Mouse (Mus musculus) kidney, embryonic 14.5 days (tissue): Measurements from ENCODE around the gene Nfasc. TPM values are rescaled to one million over a fixed set of nuclear protein-coding genes. Genes with fewer than 3 reads are reported as not detected.

Experiments
- ATAC-seq: fragments of 200-750 bp; cut with Nextera tagmentation; 2 replicates; pipeline ENCODE4 v1.8.0; 2017; ENCODE audit warnings: moderate number of reproducible peaks, mild to moderate bottlenecking, moderate TSS enrichment, moderate library complexity; ENCODE audit not compliant: low FRiP score, low TSS enrichment
- H3K27ac ChIP-seq: fragments of 300-500 bp; sonication (generic); 2 replicates; pipeline ENCODE4 v1.5.1; 2014; ENCODE audit warnings: low read depth, mild to moderate bottlenecking, low read length, moderate library complexity, mixed read lengths
- H3K27me3 ChIP-seq: fragments of 300-500 bp; sonication (generic); 2 replicates; pipeline ENCODE4 v1.6.1; 2014; ENCODE audit warnings: mild to moderate bottlenecking, low read length; ENCODE audit not compliant: control insufficient read depth, insufficient read depth
- H3K36me3 ChIP-seq: fragments of 300-500 bp; sonication (generic); 2 replicates; pipeline ENCODE4 v1.6.1; 2014; ENCODE audit warnings: low read length, mixed read lengths; ENCODE audit not compliant: control insufficient read depth, insufficient read depth
- H3K4me1 ChIP-seq: fragments of 300-500 bp; sonication (generic); 2 replicates; pipeline ENCODE4 v1.6.1; 2014; ENCODE audit warnings: low read length, mixed read lengths; ENCODE audit not compliant: control insufficient read depth, insufficient read depth
- H3K4me2 ChIP-seq: fragments of 300-500 bp; sonication (generic); replicated peaks from 2 replicates; pipeline ENCODE4 v1.6.1; 2014; ENCODE audit warnings: low read depth, mild to moderate bottlenecking, low read length
- H3K4me3 ChIP-seq: fragments of 300-500 bp; sonication (generic); 2 replicates; pipeline ENCODE4 v1.5.1; 2014; ENCODE audit warnings: mild to moderate bottlenecking, low read length
- H3K9ac ChIP-seq: fragments of 300-500 bp; sonication (generic); 2 replicates; pipeline ENCODE4 v1.6.1; 2014; ENCODE audit warnings: low read depth, mild to moderate bottlenecking, low read length, moderate library complexity
- H3K9me3 ChIP-seq: fragments of 300-500 bp; sonication (generic); 2 replicates; pipeline ENCODE4 v1.6.1; 2016; ENCODE audit warnings: low read length; ENCODE audit not compliant: control insufficient read depth
- WGBS: fragments of 180-500 bp; shearing (Covaris S2); extraction: QIAGEN DNeasy Blood & Tissue Kit; methylation state at CpG from one replicate; pipeline ENCODE4 v1.1.7; 2014; 5-methylcytosine and 5-hydroxymethylcytosine counted together
- polyA plus RNA-seq: library from polyadenylated mRNA; unstranded; fragments of >200 nt; fragmentation: Nextera tagmentation; extraction: Ambion mirVana; gene quantifications from 2 replicates; pipeline ENCODE4 v1.2.1, GENCODE M21; 2014

Gene Nfasc
- polyA plus RNA-seq, 1 experiment from 2014 or later: 0.76 TPM

GRCm38 (mm10) chr1:132678935-132679334, 62.7 kb downstream of the Nfasc start:
- Histone ChIP-seq H3K27me3 (no peaks in the 10 kb centered on the region), H3K36me3 (no peaks in the 10 kb centered on the region), H3K4me1 (no peaks in the 10 kb centered on the region), H3K4me2 (no peak overlapping the region), H3K9ac (no peak overlapping the region), H3K4me3 (no peak overlapping the region), H3K9me3 (no peaks in the 10 kb centered on the region), H3K27ac (no peak overlapping the region)
- no peak for ATAC-seq
- 71% methylated on average over 12 of the region's 12 CpGs for WGBS

GRCm38 (mm10) chr1:132678076-132678475, 63.5 kb downstream of the Nfasc start:
- Histone ChIP-seq H3K4me2 (no peak overlapping the region), H3K4me3 (no peak overlapping the region), H3K9ac (no peak overlapping the region), H3K36me3 (no peaks in the 10 kb centered on the region), H3K9me3 (no peaks in the 10 kb centered on the region), H3K4me1 (no peaks in the 10 kb centered on the region), H3K27me3 (no peaks in the 10 kb centered on the region), H3K27ac (no peak overlapping the region)
- ATAC-seq: no peak
- 40% methylated on average over 5 of the region's 5 CpGs for WGBS

- Histone ChIP-seq H3K27ac (no peak overlapping the region), H3K36me3 (no peaks in the 10 kb centered on the region), H3K4me1 (no peaks in the 10 kb centered on the region), H3K4me2 (no peak overlapping the region), H3K9ac (no peak overlapping the region), H3K9me3 (no peaks in the 10 kb centered on the region), H3K4me3 (no peak overlapping the region), H3K27me3 (no peaks in the 10 kb centered on the region)
- 93% methylated on average over 3 of the region's 3 CpGs for WGBS
- ATAC-seq: no peak
These were observed 68.9 kb downstream of the Nfasc start for GRCm38 (mm10) chr1:132672704-132673103.

GRCm38 (mm10) chr1:132669200-132669599, 72.4 kb downstream of the Nfasc start:
- Histone ChIP-seq H3K36me3 (no peaks in the 10 kb centered on the region), H3K9ac (no peak overlapping the region), H3K4me3 (no peak overlapping the region), H3K4me1 (no peaks in the 10 kb centered on the region), H3K27ac (no peak overlapping the region), H3K9me3 (no peaks in the 10 kb centered on the region), H3K4me2 (no peak overlapping the region), H3K27me3 (no peaks in the 10 kb centered on the region)
- 85% methylated on average over 6 of the region's 6 CpGs for WGBS
- no peak for ATAC-seq

- H3K27me3 ChIP-seq: no peaks in the 10 kb centered on the region
- no peak overlapping the region for H3K9ac ChIP-seq
- H3K9me3 ChIP-seq: no peaks in the 10 kb centered on the region
- no peak overlapping the region for H3K4me2 ChIP-seq
- WGBS: 35% methylated on average over 4 of the region's 4 CpGs
- no peaks in the 10 kb centered on the region for H3K4me1 ChIP-seq
- no peak overlapping the region for H3K4me3 ChIP-seq
- H3K36me3 ChIP-seq: no peaks in the 10 kb centered on the region
- no peak overlapping the region for H3K27ac ChIP-seq
- ATAC-seq: 0 out of 2 replicates have a peak, but pooled peaks have one; percentile 46
These were observed 81.2 kb downstream of the Nfasc start for GRCm38 (mm10) chr1:132660354-132660753.

GRCm38 (mm10) chr1:132659604-132660003, 82.0 kb downstream of the Nfasc start:
- Histone ChIP-seq H3K9me3 (no peaks in the 10 kb centered on the region), H3K36me3 (no peaks in the 10 kb centered on the region), H3K27me3 (no peaks in the 10 kb centered on the region), H3K27ac (no peak overlapping the region), H3K9ac (no peak overlapping the region), H3K4me1 (no peaks in the 10 kb centered on the region), H3K4me3 (no peak overlapping the region), H3K4me2 (no peak overlapping the region)
- ATAC-seq: no peak
- 17% methylated on average over 3 of the region's 3 CpGs for WGBS

GRCm38 (mm10) chr1:132655611-132656010, 86.0 kb downstream of the Nfasc start:
- H3K9ac ChIP-seq: no peak overlapping the region
- no peak overlapping the region for H3K27ac ChIP-seq
- WGBS: 58% methylated on average over 6 of the region's 6 CpGs
- H3K27me3 ChIP-seq: no peaks in the 10 kb centered on the region
- no peaks in the 10 kb centered on the region for H3K36me3 ChIP-seq
- H3K4me1 ChIP-seq: no peaks in the 10 kb centered on the region
- no peak for ATAC-seq
- no peaks in the 10 kb centered on the region for H3K9me3 ChIP-seq
- no peak overlapping the region for H3K4me3 ChIP-seq
- no peak overlapping the region for H3K4me2 ChIP-seq

- Histone ChIP-seq H3K9ac (no peak overlapping the region), H3K9me3 (no peaks in the 10 kb centered on the region), H3K27ac (no peak overlapping the region), H3K4me2 (no peak overlapping the region), H3K4me1 (no peaks in the 10 kb centered on the region), H3K36me3 (no peaks in the 10 kb centered on the region), H3K4me3 (no peak overlapping the region), H3K27me3 (no peaks in the 10 kb centered on the region)
- 58% methylated on average over 9 of the region's 9 CpGs for WGBS
- no peak for ATAC-seq
These were observed 86.8 kb downstream of the Nfasc start for GRCm38 (mm10) chr1:132654769-132655168.

- Histone ChIP-seq H3K9ac (no peak overlapping the region), H3K4me3 (no peak overlapping the region), H3K27ac (no peak overlapping the region), H3K4me1 (no peaks in the 10 kb centered on the region), H3K27me3 (no peaks in the 10 kb centered on the region), H3K36me3 (no peaks in the 10 kb centered on the region), H3K9me3 (no peaks in the 10 kb centered on the region), H3K4me2 (no peak overlapping the region)
- WGBS: 67% methylated on average over 12 of the region's 12 CpGs
- no peak for ATAC-seq
These were observed 87.6 kb downstream of the Nfasc start for GRCm38 (mm10) chr1:132653841-132654457.
